Mouse (Mus musculus) heart, embryonic 12.5 days (tissue): Measurements from ENCODE around the gene Nptx1. TPM values are rescaled to one million over a fixed set of nuclear protein-coding genes. Genes with fewer than 3 reads are reported as not detected.

Experiments
- ATAC-seq: fragments of 200-750 bp; cut with Nextera tagmentation; 2 replicates; pipeline ENCODE4 v1.8.0; 2017; ENCODE audit warnings: moderate TSS enrichment, moderate library complexity; ENCODE audit not compliant: insufficient number of reproducible peaks, low FRiP score
- H3K27ac ChIP-seq: fragments of 300-500 bp; sonication (generic); 2 replicates; pipeline ENCODE4 v1.5.1; 2016; ENCODE audit warnings: mild to moderate bottlenecking, moderate library complexity; ENCODE audit not compliant: poor library complexity, severe bottlenecking
- H3K27me3 ChIP-seq: fragments of 300-500 bp; sonication (generic); replicated peaks from 2 replicates; pipeline ENCODE4 v1.6.1; 2016; ENCODE audit warnings: mild to moderate bottlenecking, moderate library complexity
- H3K36me3 ChIP-seq: fragments of 300-500 bp; sonication (generic); 2 replicates; pipeline ENCODE4 v1.6.1; 2016; ENCODE audit warnings: mild to moderate bottlenecking, moderate library complexity
- H3K4me1 ChIP-seq: fragments of 300-500 bp; sonication (generic); replicated peaks from 2 replicates; pipeline ENCODE4 v1.6.1; 2016; ENCODE audit warnings: mild to moderate bottlenecking
- H3K4me2 ChIP-seq: fragments of 300-500 bp; sonication (generic); 2 replicates; pipeline ENCODE4 v1.6.1; 2016; ENCODE audit warnings: mild to moderate bottlenecking, moderate library complexity
- H3K4me3 ChIP-seq: fragments of 300-500 bp; sonication (generic); 2 replicates; pipeline ENCODE4 v1.5.1; 2016; ENCODE audit warnings: mild to moderate bottlenecking
- H3K9ac ChIP-seq: fragments of 300-500 bp; sonication (generic); 2 replicates; pipeline ENCODE4 v1.6.1; 2016; ENCODE audit warnings: mild to moderate bottlenecking, moderate library complexity
- H3K9me3 ChIP-seq: fragments of 300-500 bp; sonication (generic); replicated peaks from 2 replicates; pipeline ENCODE4 v1.6.1; 2016; ENCODE audit warnings: mild to moderate bottlenecking, moderate library complexity
- WGBS: fragments of 180-500 bp; shearing (Covaris S2); methylation state at CpG from one replicate; pipeline ENCODE4 v1.1.7; 2016; 5-methylcytosine and 5-hydroxymethylcytosine counted together
- polyA plus RNA-seq: library from polyadenylated mRNA; unstranded; fragments of >200 nt; fragmentation: Nextera tagmentation; extraction: Ambion mirVana; gene quantifications from 2 replicates; pipeline ENCODE4 v1.2.1, GENCODE M21; 2016

Nptx1 gene
- 1.8 and 2.1 TPM in 2 replicates for polyA plus RNA-seq

DNA sequence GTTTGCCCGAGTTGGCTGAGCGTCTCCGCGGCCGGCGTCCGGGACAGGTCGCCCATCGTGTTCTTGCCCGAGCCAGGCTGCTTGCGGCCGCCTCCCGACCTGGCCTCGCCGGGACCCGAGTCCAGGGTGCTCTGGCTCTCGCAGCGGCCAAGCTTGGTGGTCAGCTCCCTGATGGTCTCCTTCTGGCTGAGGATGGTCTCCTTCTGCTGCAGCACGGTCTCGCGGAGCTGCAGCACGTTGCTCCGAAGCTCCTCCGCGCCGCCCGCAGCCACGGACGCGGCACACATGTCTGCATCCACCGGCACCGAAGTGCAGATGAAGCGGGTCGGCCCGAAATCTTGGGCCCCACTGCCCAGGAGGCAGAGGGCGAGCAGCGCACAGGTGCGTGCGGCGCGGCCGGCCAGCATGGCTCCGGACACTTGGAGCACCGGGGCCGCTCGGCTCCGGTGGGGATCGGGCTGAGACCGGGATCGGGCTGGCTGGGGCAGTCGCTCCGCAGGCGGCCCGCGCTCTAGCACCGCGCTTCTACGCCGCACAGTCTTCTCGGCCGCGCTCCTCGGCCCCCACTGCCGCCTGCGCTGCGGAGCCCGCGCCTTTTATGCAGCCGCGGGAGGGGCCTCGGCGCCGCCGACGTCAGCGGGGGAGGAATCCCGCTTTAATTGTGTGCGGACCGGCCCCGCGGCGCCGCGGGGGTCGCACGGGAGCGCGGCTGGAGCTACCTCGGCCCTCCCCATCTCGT, at the start of gene Nptx1:
Nptx1 (minus strand) TSS at position 571 of the 739 bp plus-strand sequence.
- Histone ChIP-seq H3K36me3 (no peaks in the 10 kb centered on the region), H3K9ac (peak within 1 kb of the TSS; percentile 62), H3K9me3 (no peaks in the 10 kb centered on the region), H3K4me3 (peak within 1 kb of the TSS; percentile 58), H3K27ac (no peak within 1 kb of the TSS), H3K27me3 (peaks cover 98% of the 10 kb centered on the region), H3K4me1 (peaks cover 47% of the 10 kb centered on the region), H3K4me2 (peak within 1 kb of the TSS; percentile 99)
- no peak for ATAC-seq
- under 1% methylated on average over 90 of the region's 90 CpGs for WGBS

GRCm38 (mm10) chr11:119593966-119594365, 46.4 kb upstream of the Nptx1 start:
- H3K4me1 ChIP-seq = peaks cover 8% of the 10 kb centered on the region
- H3K9ac ChIP-seq = no peak overlapping the region
- no peak overlapping the region for H3K4me3 ChIP-seq
- no peak for ATAC-seq
- no peaks in the 10 kb centered on the region for H3K36me3 ChIP-seq
- 19% methylated on average over 3 of the region's 3 CpGs for WGBS
- H3K4me2 ChIP-seq = no peak overlapping the region
- H3K27ac ChIP-seq = no peak overlapping the region
- H3K27me3 ChIP-seq = peaks cover 17% of the 10 kb centered on the region; the same call in 1 of the 2 replicates
- no peaks in the 10 kb centered on the region for H3K9me3 ChIP-seq

- WGBS = 69% methylated on average over 7 of the region's 7 CpGs
- Histone ChIP-seq H3K27ac (no peak overlapping the region), H3K36me3 (no peaks in the 10 kb centered on the region), H3K4me1 (peaks cover 27% of the 10 kb centered on the region), H3K9me3 (no peaks in the 10 kb centered on the region), H3K27me3 (peaks cover 23% of the 10 kb centered on the region; the same call in 1 of the 2 replicates), H3K9ac (no peak overlapping the region), H3K4me3 (no peak overlapping the region), H3K4me2 (no peak overlapping the region)
- ATAC-seq = no peak
Observed at GRCm38 (mm10) chr11:119589242-119589641, 41.7 kb upstream of the Nptx1 start.

GRCm38 (mm10) chr11:119587112-119587511, 39.6 kb upstream of the Nptx1 start:
- Histone ChIP-seq H3K36me3 (no peaks in the 10 kb centered on the region), H3K27ac (no peak overlapping the region), H3K27me3 (peaks cover 17% of the 10 kb centered on the region; the same call in 1 of the 2 replicates), H3K9ac (no peak overlapping the region), H3K4me1 (peaks cover 19% of the 10 kb centered on the region), H3K4me3 (no peak overlapping the region), H3K9me3 (no peaks in the 10 kb centered on the region), H3K4me2 (no peak overlapping the region)
- no peak for ATAC-seq
- 41% methylated on average over 5 of the region's 5 CpGs for WGBS

GRCm38 (mm10) chr11:119586511-119586910, 39.0 kb upstream of the Nptx1 start:
- Histone ChIP-seq H3K9ac (no peak overlapping the region), H3K4me1 (peaks cover 19% of the 10 kb centered on the region), H3K4me2 (no peak overlapping the region), H3K4me3 (no peak overlapping the region), H3K36me3 (no peaks in the 10 kb centered on the region), H3K27ac (no peak overlapping the region), H3K27me3 (peaks cover 17% of the 10 kb centered on the region; the same call in 1 of the 2 replicates), H3K9me3 (no peaks in the 10 kb centered on the region)
- no peak for ATAC-seq
- WGBS = 74% methylated on average over 4 of the region's 4 CpGs

- peaks cover 14% of the 10 kb centered on the region for H3K4me1 ChIP-seq
- H3K4me3 ChIP-seq = no peak overlapping the region
- no peaks in the 10 kb centered on the region for H3K36me3 ChIP-seq
- H3K27me3 ChIP-seq = no peaks in the 10 kb centered on the region
- no peak overlapping the region for H3K27ac ChIP-seq
- no peaks in the 10 kb centered on the region for H3K9me3 ChIP-seq
- 85% methylated on average over 2 of the region's 2 CpGs for WGBS
- H3K4me2 ChIP-seq = no peak overlapping the region
- H3K9ac ChIP-seq = no peak overlapping the region
- ATAC-seq = no peak
Observed at GRCm38 (mm10) chr11:119577721-119578120, 30.2 kb upstream of the Nptx1 start.

- Histone ChIP-seq H3K36me3 (no peaks in the 10 kb centered on the region), H3K9ac (no peak overlapping the region), H3K4me1 (peaks cover 14% of the 10 kb centered on the region), H3K4me2 (no peak overlapping the region), H3K4me3 (no peak overlapping the region), H3K27ac (no peak overlapping the region), H3K9me3 (no peaks in the 10 kb centered on the region), H3K27me3 (no peaks in the 10 kb centered on the region)
- 6% methylated on average over 4 of the region's 4 CpGs for WGBS
- ATAC-seq = no peak
Observed at GRCm38 (mm10) chr11:119576855-119577254, 29.3 kb upstream of the Nptx1 start.

DNA sequence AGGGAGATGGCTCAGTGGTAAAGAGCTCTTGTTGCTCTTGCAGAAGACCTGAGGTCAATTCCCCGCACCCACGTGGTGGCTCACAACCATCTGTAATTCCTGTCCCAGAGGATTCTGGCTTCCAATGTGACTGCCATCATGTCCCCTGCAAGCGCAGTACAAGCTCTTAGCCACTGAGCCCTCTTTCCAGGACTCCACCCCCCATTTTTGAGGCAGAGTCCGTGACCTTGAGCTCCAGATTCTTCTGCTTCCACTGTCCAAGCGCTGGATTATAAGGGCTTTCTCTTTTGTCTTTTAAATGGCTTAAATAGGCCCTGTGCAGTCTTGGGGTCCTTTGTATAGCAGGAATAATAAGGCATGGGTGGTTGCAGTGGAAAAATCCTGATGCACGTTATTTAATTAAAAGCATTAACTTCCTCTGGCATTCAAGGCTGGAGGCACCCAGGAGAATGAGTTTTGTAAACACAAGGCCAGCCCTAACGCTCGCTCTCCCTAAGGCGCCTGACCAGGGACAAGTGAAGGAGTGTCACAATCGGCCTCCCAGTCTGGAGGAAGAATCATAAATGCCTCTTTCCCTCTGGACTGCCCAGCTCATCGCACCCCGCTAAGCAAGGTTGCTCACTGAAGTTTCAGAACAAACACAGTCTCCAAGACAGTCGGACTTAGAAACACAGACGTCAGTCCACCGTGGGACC, 24.9 kb upstream of the Nptx1 start:
- H3K36me3 ChIP-seq = no peaks in the 10 kb centered on the region
- no peak overlapping the region for H3K9ac ChIP-seq
- no peaks in the 10 kb centered on the region for H3K9me3 ChIP-seq
- H3K4me1 ChIP-seq = peaks cover 14% of the 10 kb centered on the region
- H3K27ac ChIP-seq = no peak overlapping the region
- no peak for ATAC-seq
- no peak overlapping the region for H3K4me3 ChIP-seq
- 72% methylated on average over 15 of the region's 15 CpGs for WGBS
- H3K4me2 ChIP-seq = no peak overlapping the region
- no peaks in the 10 kb centered on the region for H3K27me3 ChIP-seq

GRCm38 (mm10) chr11:119566188-119566587, 18.6 kb upstream of the Nptx1 start:
- Histone ChIP-seq H3K27ac (no peak overlapping the region), H3K9ac (no peak overlapping the region), H3K36me3 (no peaks in the 10 kb centered on the region), H3K4me1 (peaks cover 28% of the 10 kb centered on the region), H3K27me3 (peaks cover 37% of the 10 kb centered on the region), H3K9me3 (no peaks in the 10 kb centered on the region), H3K4me2 (peak overlapping the region; percentile 33; the same call in 1 of the 2 replicates), H3K4me3 (no peak overlapping the region)
- no peak for ATAC-seq
- WGBS = 43% methylated on average over 5 of the region's 5 CpGs

DNA sequence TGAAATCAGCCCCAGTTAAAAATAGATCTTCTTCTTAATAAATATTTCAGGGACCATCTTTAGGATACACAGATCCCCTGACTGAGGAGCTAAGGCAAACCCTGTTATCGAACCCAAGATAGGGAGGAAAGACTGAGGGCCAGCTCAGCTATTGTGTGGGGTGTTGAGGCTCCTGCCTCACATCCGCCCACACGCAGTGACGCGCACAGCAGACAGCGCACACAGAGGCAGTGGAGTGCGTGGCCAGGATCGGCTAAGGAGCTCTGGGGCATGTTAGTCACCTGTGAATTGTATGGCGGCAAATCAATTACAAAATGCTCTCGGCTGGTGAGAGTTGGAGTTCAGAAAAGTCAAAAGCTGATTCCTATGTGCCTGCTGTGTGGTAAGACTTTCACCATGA, 18.1 kb upstream of the Nptx1 start:
- H3K4me1 ChIP-seq = peaks cover 28% of the 10 kb centered on the region
- no peaks in the 10 kb centered on the region for H3K9me3 ChIP-seq
- peaks cover 40% of the 10 kb centered on the region for H3K27me3 ChIP-seq
- H3K4me2 ChIP-seq = peak overlapping the region; percentile 33; the same call in 1 of the 2 replicates
- H3K9ac ChIP-seq = no peak overlapping the region
- no peak overlapping the region for H3K27ac ChIP-seq
- no peaks in the 10 kb centered on the region for H3K36me3 ChIP-seq
- no peak overlapping the region for H3K4me3 ChIP-seq
- WGBS = 26% methylated on average over 10 of the region's 10 CpGs
- no peak for ATAC-seq

DNA sequence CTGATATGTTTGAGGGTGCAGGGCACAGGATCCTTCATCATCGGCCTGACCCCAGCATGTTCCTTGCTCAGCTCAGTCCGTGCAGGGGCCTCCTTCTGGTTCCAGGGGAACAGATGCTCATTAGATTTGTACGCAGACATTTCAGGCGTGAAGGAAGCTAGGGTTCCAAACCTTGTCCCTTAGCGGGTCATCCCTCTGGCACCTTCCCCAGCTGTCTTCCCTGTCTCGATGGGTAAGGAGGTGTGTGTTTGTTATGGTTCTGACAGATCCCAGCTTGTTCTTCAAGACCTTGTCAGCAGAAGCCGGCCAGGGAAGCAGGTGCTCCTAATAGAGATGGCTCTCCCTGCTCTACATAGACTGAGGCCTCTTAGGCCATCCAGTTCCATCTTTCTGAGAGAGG, 17.5 kb upstream of the Nptx1 start:
- H3K27ac ChIP-seq = no peak overlapping the region
- no peak overlapping the region for H3K4me3 ChIP-seq
- peaks cover 42% of the 10 kb centered on the region for H3K27me3 ChIP-seq
- 66% methylated on average over 7 of the region's 7 CpGs for WGBS
- no peaks in the 10 kb centered on the region for H3K9me3 ChIP-seq
- peaks cover 28% of the 10 kb centered on the region for H3K4me1 ChIP-seq
- no peak for ATAC-seq
- no peaks in the 10 kb centered on the region for H3K36me3 ChIP-seq
- H3K4me2 ChIP-seq = no peak overlapping the region
- H3K9ac ChIP-seq = no peak overlapping the region
